Mouse (Mus musculus) urinary bladder, postnatal 36 days (tissue): Measurements from ENCODE around the gene Pip5kl1.

Experiments
- DNase-seq, 2 experiments: peaks; one replicate each; pipeline ENCODE4 v3.0.0; 2022; ENCODE audit warnings: low spot score in 2 of 2, mixed read lengths in 1 of 2

Pip5kl1 gene

DNA sequence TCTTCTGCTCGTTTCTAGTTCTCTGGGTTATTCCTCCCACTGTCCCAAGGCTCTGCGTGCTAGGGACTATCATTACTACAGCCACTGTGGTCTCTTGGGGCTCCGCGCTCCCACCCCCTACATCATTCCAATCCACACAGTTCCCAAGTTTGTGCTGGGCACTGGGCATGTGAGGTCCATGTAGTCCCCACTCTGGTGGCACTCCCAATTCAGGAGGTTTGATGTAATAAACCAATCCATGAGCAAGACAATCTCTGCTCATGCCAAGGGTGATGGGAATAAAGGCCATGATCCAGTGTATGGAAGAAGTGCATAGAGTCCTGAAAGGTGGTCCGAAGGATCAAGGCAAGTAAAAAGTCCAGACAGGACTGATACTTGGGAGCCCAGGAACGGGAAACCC is at the start of gene Pip5kl1:
Pip5kl1 (plus strand) TSS at position 301 of the 400 bp plus-strand sequence.
- DNase-seq = no peak

DNA sequence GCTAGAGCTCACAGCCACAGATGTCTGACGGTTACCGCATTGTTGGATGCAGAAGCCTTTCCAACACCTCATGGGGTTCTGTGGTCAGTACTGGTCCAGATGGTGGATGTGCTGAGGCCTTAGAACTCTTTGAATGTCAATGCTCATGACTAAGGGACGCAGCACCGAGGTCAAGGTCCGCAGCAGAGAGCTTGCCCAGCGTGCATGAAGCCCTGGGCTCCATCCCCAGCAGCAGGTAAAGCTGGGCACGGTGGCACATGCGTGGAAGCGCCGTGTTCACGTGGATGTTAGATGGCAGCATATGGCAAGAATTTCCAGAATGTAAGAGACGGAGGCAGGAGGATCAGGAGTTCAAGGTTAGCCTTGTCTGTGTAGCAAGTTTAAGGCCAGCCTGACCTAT is 48.8 kb upstream of the Pip5kl1 start:
- DNase-seq = no peak

DNA sequence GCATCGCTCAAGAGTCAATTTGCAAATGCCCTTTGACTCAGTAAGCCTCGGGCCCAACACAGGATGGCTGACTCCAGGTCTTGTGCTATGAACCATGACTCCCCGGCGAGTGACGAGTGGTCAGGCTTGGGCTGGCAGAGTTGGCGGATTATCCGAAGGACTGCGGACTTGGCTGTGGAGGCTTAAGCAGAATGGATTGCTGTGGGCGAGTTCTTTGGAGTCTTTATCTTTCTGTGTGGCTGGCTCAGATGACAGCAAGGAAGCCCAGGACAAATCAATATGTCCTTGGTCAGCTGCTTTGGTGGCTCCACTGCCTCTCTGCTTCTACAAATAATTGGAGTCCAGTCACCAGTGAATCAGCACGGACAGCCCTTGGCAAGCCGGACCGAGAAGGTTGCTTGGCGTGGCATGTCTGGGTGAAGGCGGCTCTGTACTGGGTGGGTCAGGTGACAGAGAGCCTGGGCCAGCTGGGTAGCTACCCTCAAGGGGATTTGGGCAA is 47.1 kb upstream of the Pip5kl1 start:
- DNase-seq = peak in 1 of 2 experiments; percentile 70

DNA sequence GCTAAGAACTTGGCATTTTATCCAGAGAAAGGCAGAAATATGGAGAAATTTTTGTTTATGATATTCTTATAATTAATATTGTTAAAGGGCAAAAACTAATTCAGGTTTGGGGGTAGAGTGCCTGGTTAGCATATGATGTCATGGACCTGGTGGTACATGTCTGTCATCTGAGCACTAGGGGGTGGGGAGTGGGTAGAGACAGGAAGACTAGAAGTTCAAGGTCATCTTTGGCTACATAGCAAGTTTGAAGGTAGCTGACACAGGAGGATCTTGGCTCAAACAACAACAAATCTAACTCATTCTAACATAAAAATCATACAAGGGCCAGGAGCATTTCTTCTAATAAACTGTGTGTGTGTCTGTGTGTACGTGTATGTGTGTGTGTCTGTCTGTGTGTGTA is 46.3 kb upstream of the Pip5kl1 start:
- no peak for DNase-seq

DNA sequence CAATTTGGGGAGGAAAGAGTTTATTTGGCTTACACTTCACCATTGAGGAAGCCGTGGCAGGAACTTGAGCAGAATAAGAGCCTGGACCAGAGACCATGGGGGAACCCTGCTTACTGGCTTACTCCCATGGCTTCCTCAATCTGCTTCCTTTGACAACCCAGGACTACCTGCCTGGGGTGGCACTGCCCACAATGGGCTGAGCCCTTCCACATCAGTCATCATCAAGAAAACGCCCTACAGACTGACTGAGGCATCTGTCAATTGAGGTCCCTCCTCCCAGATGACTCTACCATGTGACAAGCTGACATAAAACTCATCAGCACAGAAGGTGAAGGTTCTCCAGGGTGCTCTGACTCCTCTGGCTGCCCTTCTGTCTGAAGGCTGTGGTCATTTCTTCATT is 44.1 kb upstream of the Pip5kl1 start:
- no peak for DNase-seq

DNA sequence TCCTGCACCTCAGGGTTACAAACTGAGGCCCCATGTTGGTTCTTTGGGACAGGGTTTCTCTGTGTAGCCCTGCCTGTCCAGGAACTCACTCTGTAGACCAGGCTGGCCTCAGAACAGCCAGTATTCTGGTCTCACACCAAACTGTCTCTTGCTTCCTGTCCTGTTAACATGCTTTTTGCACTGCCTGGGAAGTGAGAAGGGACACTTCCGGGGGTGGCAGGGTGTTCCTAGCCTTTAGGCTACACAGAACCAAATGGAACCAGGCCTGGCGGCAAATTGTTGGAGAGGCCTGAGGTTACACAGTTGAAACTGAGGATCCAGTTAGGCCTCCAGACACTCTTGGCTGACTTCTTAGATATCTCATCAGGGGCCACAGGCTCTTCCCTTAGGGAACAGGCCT is 41.4 kb upstream of the Pip5kl1 start:
- no peak for DNase-seq

DNA sequence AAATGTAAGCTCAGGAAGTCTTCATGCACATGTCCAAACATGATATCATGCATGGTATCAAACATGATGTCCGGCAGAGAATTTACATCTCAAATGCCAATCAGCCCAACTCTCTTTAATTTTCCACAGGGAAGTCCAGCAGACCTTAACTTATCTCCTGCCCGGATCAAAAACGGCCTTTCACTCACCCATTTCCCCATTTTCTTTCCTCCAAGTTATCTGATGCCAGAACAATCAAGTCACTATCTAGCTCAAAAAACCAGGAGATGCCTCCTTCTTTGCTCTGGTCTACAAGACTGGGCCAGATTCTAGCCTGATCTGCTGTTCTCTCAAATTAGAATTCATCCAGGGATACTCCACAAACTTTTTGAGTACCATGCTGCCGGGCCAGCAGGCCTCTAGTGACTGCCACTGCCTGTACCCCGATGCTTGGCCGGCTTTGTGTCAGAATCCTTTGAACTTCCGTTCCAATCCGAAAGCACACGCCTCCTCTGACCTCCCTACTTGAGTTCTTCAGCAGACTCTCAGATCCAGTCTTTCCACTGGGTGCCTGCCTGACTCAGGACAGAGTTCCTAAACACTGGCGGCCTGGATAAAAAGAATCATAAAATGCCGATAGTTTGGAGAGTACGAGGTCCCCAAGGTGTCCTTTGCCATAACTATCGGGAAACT is 40.4 kb upstream of the Pip5kl1 start:
- peak in 1 of 2 experiments; percentile 50 for DNase-seq

DNA sequence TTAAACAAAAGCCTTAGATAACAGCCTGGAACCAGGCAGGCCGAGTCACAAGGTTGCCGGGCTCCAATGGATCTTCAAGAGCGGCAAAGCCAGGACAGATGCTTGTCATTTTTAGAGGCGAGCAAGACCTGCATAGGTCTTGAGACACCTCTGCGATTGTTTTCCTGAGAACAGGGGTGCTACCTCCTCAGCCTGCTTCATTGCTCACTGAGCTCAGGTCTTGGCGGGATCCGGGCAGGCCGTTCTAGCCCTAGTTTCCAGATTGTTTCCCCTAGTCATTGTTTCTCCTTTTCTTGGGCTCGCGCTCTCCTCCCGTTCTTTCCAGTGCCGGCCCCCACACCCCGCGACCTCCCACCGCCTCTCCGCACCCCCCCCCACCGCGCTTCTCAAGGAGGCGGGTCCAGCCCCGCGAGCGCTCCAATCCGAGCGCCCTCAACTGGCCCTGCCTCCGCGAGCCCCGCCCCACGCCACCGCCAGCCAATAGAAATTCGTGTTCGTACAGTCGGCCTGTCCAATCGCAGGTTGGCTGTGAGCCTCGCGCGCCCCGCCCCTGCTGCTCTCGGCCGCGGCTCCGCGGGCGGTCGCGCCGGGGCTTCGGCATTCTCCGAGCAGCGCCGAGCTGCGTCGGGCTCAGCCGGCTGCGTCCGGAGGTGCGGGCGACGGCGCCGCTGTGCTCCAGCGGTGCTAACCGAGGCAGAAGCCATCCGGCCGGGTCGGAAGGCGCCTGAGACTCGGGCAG is 39.7 kb upstream of the Pip5kl1 start, which contains the start of gene Fam102a:
Fam102a (plus strand) TSS at position 600 of the 739 bp plus-strand sequence.
- peak; percentile 98 to 99 for DNase-seq

DNA sequence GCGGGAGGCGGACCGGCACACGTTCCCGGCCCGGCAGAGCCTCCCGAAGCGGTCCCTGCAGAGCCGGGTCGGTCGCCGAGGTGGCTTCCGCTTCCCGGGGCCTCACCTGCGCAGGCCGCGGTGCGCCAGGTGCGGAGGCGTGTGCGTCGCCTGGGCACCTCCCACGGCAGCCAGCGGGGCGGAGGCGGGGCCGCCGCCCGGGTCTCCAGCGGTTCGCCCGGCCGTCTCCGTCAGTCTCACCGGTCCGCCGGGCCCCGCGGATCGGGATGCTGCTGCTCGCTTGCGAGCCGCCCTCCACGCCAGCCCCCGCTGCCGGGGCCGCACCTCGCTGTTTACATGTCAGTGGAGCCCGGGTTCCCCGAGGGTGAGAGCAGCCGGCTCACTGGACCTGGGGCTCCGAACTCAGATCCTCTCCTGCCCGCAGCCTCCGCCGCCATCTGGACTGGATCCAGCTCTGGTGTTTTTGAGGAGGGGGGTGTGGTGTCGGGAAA is 39.1 kb upstream of the Pip5kl1 start:
- peak; percentile 66 to 69 for DNase-seq

DNA sequence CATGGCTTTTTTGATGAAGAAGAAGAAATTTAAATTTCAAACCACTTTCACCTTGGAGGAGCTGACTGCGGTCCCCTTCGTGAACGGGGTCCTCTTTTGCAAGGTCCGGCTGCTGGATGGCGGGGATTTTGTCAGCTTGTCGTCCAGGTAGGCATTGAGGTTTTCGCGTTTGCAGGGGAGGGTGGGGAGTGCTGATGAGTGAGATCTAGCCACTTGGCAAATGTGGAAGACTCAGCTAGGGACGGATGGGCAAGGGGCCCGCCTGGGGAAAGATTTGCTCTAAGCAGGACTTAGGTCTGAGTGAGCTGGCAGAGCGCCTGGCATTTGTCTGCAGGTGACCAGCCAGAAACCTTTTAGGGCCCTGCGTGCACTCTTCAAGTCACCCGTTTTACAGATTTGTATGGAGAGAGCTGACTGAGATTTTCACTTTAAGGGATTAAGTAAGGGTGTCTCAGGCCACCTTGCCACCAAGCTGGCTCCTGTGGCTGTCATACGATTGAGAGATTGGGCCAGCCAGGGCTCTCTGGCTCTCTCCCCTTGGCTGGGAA is 38.4 kb upstream of the Pip5kl1 start:
- no peak for DNase-seq

DNA sequence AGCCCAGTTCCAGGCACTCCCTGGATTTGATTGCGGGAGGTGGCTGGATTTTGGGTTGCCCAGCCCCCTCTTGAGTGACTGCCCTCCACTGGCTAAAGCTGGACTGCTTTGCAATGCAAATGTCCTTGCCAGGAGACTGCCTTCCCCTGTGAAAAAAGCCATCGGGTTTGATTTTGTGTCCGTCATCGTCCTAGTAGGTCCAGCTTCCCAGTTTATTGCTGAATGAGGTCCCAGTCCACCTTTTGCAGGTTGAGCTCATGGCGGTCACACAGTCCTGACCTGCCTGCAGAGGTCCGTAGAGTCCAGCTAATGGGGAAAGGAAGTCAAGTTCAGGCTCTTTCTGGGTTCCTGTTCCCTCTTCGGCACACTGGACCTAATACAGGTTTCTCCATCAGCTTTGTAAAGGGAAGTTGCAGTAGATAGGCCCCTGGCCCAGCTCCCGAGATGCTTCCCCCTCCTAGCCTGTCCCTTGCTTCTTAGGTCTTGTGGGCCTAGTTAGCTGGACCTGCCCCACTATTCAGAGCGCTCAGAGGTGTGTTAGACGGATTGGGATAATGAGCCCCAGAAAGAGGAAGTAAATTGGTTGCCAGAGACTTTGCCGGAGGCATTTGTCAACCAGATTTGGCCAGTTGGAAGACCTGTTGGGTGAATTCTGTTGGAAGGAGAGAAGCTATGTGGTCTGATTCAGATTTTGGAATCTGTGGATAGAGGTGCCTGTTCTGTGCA is 37.8 kb upstream of the Pip5kl1 start:
- peak in 1 of 2 experiments; percentile 50 for DNase-seq

DNA sequence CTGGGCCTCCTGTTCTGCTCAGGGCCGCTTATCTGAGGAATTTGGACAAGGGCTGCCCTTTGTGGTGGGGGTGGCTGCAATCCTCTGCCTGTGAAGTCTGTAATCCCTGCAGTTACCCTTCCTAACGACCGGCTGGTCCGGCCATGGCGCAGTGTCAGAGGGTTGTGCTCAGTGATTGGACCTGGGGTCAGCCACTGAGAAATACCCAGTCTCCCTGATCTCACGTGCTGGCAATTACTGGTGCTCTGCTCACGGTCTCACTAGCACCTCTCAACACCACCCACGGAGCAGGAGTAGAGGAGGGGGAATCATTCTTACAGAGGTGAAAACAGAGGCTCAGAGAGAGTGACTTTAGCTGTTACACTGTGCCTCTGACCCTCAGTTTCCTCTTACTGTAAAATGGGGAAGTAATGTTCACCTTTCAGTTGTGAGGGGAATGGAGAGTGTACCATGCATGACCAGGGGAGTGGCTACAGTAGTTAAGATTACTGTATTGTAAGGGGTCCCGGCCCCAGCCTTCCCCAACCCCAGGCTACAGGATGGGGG is 37.2 kb upstream of the Pip5kl1 start:
- no peak for DNase-seq

DNA sequence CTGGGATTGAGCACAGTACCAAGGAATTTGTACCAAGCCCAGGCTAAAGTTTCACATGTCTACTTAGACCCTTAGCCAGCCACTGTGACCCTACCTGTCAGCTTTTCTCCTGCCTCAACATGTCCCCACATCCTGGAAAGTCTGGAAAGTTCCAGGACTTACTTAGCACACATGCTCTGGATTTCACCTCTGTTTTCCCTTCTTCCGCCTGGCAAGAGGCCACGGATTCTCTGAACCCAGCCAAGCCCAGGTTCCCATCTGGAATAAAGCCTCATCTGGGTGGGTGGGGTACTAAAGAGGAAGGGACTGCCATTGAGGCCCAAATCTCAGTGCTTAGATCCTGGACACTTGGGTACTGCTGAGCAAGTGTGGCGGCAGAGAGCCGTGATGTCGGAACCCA is 36.7 kb upstream of the Pip5kl1 start:
- no peak for DNase-seq

DNA sequence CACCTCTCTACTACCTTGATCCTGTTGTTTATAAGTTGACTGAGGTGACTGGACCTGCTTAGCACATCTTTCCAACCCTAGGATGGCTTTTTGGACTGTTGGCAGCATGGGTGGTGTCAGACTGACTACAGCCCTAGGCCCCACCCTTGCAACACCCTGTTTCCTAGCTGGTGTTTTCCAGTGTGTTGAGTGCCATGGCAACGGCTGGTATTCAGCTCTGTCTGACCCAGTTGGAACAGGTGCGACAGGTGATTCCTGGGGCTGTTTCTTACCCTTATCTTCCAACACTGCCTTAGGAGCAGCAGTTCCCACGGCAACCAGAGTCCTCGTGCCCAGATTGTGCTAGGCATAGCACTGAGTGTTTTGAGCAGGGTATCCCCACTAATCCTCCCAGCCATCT is 36.1 kb upstream of the Pip5kl1 start:
- DNase-seq = no peak

DNA sequence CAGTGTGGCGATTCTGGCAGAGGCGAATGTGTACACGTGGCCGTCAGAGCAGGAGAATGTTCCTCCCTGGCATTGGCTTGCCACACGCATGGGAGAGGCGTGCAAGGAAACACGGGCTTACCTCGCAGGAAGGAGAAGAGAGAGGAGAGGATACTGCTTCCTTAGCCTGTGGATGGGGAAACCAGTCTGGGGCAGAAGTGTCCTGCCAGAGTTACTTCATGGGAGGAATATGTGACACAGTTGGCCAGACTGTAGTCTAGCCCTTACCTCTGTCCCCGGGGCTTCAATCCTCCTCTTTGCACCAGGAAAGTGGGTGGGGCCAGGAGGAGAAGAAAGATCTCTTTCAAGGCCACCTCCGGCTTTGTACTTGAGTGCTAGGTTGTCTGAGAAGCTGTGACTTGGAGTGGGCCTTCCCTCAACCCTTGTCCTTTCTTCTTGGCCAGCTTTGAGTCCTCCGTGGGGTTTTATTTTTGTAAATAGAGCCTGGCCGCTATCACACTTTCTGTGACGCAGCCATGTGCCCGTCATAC is 35.1 kb upstream of the Pip5kl1 start:
- no peak for DNase-seq

DNA sequence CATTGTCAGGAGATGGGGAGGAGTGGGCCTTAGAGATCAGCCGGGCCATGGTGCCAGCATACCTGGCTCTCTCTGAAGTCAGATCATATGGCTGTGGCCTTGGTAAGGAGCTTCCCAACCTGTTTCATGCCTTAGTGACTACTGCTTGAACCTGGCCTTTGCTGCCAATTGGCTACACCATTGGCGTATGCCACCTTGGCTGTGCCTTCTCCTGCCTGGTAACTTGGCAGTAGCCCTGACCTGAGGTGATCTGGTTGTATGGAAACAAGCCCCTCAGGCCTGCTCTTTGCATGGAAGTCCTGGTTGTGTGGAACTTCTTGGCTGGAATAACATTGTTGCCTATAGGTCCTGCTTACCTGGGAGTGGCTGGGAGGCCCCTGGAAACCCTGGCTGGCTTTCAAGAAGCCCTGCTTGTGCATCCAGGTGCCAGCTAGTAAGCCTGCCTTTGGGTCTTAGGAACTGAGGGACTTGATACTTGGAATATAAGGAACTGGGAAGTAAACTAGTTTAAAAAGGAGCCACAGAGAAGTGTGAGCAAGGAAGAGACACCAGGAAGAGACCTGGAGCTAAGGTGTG is 33.2 kb upstream of the Pip5kl1 start:
- no peak for DNase-seq

DNA sequence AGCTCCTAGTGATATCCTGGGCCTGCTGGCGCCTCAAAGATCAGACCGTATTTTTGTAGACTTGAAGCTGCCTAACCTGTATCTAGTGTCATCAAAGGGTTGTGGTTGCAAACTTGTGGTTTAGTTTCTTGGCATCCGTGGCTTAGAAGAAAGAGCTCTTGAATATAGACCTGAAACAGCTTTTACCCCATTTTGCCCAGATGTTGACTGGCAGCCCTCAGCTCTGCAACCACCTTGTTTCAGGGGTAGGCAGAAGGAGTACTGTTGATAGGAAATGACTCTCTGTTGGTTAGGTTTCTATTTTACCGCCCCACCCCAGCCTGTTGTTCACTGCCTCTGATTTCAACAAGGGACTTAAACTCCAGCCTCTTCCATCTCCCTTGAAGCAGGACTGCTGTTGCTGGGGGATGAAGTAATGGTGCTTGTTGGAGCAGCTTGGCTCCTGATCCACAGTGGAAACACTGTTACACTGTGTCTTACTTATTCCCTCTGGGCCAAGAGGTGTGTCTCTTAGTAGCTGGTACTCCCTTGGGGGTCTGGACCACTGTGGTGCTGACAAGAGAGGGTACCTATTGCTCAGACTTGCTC is 32.5 kb upstream of the Pip5kl1 start:
- no peak for DNase-seq

DNA sequence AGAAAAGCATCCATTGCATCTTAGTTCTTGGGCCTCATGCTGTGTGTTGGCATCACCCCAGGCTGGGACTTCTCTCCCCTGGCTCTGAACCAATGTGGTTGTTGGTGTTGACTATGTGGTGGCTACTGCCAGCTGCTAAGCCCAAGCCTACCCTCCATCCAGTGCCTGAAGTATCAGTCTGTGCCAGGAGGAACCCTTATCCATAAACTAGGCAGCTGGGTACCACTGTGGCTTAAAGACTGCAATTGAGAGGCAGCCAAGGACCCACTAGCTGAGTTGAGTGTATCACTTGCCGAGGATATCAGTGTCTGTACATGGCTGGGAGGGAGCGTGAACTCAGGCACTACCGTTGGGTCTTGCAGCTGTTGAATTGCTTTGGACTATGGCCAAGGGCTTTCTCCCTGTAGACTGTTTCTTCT is 31.6 kb upstream of the Pip5kl1 start:
- no peak for DNase-seq

DNA sequence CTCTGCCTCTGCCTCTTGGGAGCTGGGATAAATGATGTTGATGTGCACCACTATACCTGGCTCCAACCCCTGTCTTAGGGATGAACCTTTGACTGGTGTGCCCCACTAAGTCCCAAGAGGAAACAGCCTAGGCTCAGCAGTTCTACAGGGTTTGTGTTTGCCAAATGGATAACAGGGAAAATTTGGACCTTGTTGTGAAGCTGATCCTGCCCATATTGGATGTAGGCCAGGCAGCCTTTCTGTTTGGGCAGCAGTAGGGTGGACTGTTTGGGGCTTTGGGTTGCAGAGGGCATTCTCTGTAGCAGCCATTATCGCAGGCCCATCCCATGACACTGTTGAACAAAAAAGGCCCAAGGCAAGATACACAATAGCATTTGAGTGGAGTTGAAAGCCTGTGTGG is 27.6 kb upstream of the Pip5kl1 start:
- DNase-seq = no peak

DNA sequence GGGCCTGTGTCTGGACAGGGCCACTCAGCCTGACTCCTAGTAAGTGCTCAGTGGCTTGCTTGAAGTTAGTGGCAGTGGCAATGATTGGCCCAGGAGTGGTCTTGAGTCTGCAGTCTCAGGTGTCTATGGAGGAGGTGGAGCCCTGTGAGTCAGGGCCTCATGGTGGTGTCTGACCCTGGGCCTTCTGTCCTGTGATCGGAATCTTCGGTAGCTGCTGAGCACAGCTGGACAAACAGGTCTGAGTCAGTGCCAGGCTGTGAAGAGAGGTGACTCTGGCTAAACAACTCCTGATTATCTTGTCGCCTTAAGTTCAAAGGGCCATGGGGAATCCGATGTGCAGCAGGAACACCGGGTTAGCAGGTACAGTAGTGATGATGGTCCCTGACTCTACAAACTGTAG is 27.2 kb upstream of the Pip5kl1 start:
- no peak for DNase-seq
